Mouse (Mus musculus) midbrain, embryonic 14.5 days (tissue): ENCODE results near the gene Gm7073. TPM values are rescaled to one million over a fixed set of nuclear protein-coding genes. Genes with fewer than 3 reads are reported as not detected.

Source experiments
- ATAC-seq: fragments of 200-750 bp; cut with Nextera tagmentation; 2 replicates; pipeline ENCODE4 v1.8.0; 2017; ENCODE audit warnings: moderate number of reproducible peaks, moderate library complexity; ENCODE audit not compliant: low FRiP score, low TSS enrichment
- DNase-seq: peaks from one replicate; pipeline ENCODE4 v3.0.0-alpha.2; 2015
- H3K27ac ChIP-seq: fragments of 300-500 bp; sonication (generic); replicated peaks from 2 replicates; pipeline ENCODE4 v1.5.1; 2014; ENCODE audit warnings: mild to moderate bottlenecking, low read depth, low read length, moderate library complexity
- H3K27me3 ChIP-seq: fragments of 300-500 bp; sonication (generic); 2 replicates; pipeline ENCODE4 v1.6.1; 2014; ENCODE audit warnings: low read length, control low read depth, mixed read lengths; ENCODE audit not compliant: control insufficient read depth, insufficient read depth
- H3K36me3 ChIP-seq: fragments of 300-500 bp; sonication (generic); 2 replicates; pipeline ENCODE4 v1.6.1; 2014; ENCODE audit warnings: low read length, control low read depth; ENCODE audit not compliant: control insufficient read depth, insufficient read depth
- H3K4me1 ChIP-seq: fragments of 300-500 bp; sonication (generic); 2 replicates; pipeline ENCODE4 v1.6.1; 2014; ENCODE audit warnings: mild to moderate bottlenecking, antibody characterized with exemption, low read length, control low read depth; ENCODE audit not compliant: control insufficient read depth, insufficient read depth
- H3K4me2 ChIP-seq: fragments of 300-500 bp; sonication (generic); 2 replicates; pipeline ENCODE4 v1.6.1; 2014; ENCODE audit warnings: mild to moderate bottlenecking, low read length, moderate library complexity
- H3K4me3 ChIP-seq: fragments of 300-500 bp; sonication (generic); replicated peaks from 2 replicates; pipeline ENCODE4 v1.5.1; 2014; ENCODE audit warnings: low read depth, low read length
- H3K9ac ChIP-seq: fragments of 300-500 bp; sonication (generic); replicated peaks from 2 replicates; pipeline ENCODE4 v1.6.1; 2014; ENCODE audit warnings: mild to moderate bottlenecking, low read length, moderate library complexity
- H3K9me3 ChIP-seq: fragments of 300-500 bp; sonication (generic); 2 replicates; pipeline ENCODE4 v1.6.1; 2016; ENCODE audit warnings: low read length, control low read depth, mixed read lengths; ENCODE audit not compliant: control insufficient read depth
- WGBS: fragments of 180-500 bp; shearing (Covaris S2); extraction: QIAGEN DNeasy Blood & Tissue Kit; methylation state at CpG from one replicate; pipeline ENCODE4 v1.1.7; 2014; 5-methylcytosine and 5-hydroxymethylcytosine counted together
- polyA plus RNA-seq: library from polyadenylated mRNA; unstranded; fragments of >200 nt; fragmentation: Nextera tagmentation; extraction: Ambion mirVana; gene quantifications from 2 replicates; pipeline ENCODE4 v1.2.1, GENCODE M21; 2014

The Gm7073 gene
- polyA plus RNA-seq, 1 experiment from 2014 or later: not detected

DNA sequence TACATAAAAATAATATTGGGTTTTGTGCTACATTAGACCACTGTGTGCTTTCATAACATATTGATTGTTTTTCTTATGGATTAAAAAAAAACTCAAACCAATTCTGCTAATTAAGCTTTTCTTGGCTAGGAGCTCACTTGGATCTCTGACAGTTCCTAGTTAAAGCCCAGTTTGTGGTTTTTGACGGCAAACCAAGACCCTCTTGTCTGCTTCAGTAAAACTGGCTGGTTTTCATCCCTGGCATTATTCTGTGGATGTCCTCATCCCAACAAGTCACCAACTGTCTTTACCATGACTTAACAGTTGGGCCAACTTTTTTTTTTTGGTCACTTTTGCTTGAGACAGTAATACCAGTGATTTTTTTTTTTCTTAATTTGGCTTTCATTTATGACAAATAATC lies 3.9 kb upstream of the Gm7073 start:
- H3K27me3 ChIP-seq: no peaks in the 10 kb centered on the region
- H3K4me2 ChIP-seq: no peak overlapping the region
- DNase-seq (no peak), ATAC-seq (no peak)
- 24% methylated on average over 1 of the region's 1 CpGs for WGBS
- no peaks in the 10 kb centered on the region for H3K36me3 ChIP-seq
- H3K9ac ChIP-seq: no peak overlapping the region
- H3K27ac ChIP-seq: no peak overlapping the region
- H3K9me3 ChIP-seq: no peaks in the 10 kb centered on the region
- H3K4me1 ChIP-seq: no peaks in the 10 kb centered on the region
- H3K4me3 ChIP-seq: no peak overlapping the region

DNA sequence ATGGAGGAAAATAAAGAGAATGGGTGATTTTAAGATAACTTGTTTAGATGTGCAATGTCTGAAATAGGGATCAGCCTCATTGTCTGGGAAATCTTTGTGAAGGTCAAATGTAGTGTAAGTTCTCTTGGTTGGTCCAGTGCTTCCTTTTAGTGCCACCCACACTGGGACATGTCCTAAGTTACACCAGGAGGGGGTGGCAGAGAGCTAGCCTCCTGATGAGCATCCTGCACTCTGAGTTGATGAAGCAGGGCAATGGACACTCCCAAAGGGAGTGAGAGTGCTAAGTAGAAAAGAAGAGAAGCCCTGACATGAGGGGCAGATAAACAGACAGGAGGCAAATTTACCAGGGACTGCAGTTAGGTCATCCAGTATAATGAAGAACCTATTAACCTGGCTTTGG lies 35.1 kb downstream of the Gm7073 start:
- H3K9ac ChIP-seq: no peak overlapping the region

DNA sequence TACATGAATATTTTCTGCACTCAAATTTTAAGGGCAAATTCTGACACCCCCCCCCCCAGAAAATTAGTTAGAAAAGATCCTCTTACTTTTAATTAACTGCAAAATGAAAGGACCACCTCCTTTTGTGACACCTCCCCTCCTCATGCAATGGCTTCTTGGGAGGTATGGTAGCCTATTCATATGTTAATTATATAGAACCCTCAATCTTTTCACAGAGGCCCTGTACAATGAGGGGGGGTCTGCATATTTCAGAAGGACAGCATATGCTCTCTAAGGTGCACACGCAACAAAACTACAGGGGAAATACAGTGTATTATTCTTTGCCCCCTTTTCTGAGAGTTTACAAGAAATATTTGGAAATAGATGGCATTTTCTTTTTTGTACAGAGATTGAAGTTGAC lies 41.3 kb downstream of the Gm7073 start:
- no peak; the same call in 1 of the 2 replicates for ATAC-seq
- WGBS: 23% methylated on average over 1 of the region's 1 CpGs

More for the DNA sequence above, 35.1 kb downstream of the Gm7073 start:
- Histone ChIP-seq H3K27me3 (no peaks in the 10 kb centered on the region), H3K9me3 (no peaks in the 10 kb centered on the region), H3K4me1 (no peaks in the 10 kb centered on the region), H3K27ac (no peak overlapping the region), H3K4me3 (no peak overlapping the region), H3K36me3 (no peaks in the 10 kb centered on the region), H3K4me2 (no peak overlapping the region)
- ATAC-seq (peak; percentile 50; the same call in 1 of the 2 replicates), DNase-seq (peak; percentile 64)

DNA sequence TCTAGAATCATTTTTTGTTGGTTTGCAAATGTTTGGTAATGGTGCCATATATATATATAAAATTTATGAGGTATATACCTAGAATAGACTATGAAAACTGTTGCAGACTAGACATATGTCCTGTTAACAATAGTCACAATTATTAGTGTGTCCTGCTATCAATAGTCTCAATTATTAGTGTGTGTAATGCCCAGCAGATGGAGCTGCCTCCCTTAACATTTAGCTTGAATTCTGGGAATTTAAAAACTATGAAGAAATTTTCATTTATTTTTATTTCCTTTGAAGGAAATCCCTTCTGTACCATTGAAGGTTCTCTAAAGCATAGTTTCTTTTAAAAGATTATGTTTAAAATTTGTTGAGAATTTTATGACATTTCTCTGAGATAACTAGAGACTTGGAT lies 43.7 kb downstream of the Gm7073 start:
- Histone ChIP-seq H3K9me3 (no peaks in the 10 kb centered on the region), H3K9ac (no peak overlapping the region), H3K36me3 (no peaks in the 10 kb centered on the region), H3K27me3 (no peaks in the 10 kb centered on the region), H3K4me3 (no peak overlapping the region), H3K4me1 (no peaks in the 10 kb centered on the region), H3K27ac (no peak overlapping the region), H3K4me2 (no peak overlapping the region)
- ATAC-seq: no peak
- peak; percentile 51 for DNase-seq

More for the DNA sequence above, 41.3 kb downstream of the Gm7073 start:
- Histone ChIP-seq H3K9me3 (no peaks in the 10 kb centered on the region), H3K36me3 (no peaks in the 10 kb centered on the region), H3K27ac (no peak overlapping the region), H3K4me2 (no peak overlapping the region), H3K4me3 (no peak overlapping the region), H3K9ac (no peak overlapping the region), H3K4me1 (no peaks in the 10 kb centered on the region), H3K27me3 (no peaks in the 10 kb centered on the region)
- no peak for DNase-seq

DNA sequence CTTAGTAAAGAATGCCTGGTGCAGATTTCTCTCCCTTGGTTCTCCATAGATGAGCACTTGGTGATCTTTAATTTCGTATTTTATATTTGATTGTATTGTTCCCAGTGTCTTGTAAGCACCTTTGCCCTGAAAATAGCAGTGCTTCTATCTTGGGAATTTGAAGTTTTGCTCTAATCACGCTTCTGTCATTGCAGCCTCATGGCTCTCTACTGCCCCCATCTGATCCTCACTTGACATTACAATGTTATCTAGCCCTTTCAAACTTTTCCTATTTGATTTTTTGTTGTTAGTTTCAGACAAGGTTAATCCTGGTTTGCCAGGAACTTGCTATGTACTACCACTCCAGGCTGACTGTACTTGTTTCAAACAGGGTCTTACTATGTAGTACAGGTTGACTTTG lies 75.3 kb downstream of the Gm7073 start:
- H3K36me3 ChIP-seq: no peaks in the 10 kb centered on the region
- WGBS: 10% methylated on average over 2 of the region's 2 CpGs
- no peak overlapping the region for H3K27ac ChIP-seq
- ATAC-seq: no peak
- no peak overlapping the region for H3K4me2 ChIP-seq
- peak; percentile 28 for DNase-seq
- no peaks in the 10 kb centered on the region for H3K9me3 ChIP-seq
- no peak overlapping the region for H3K9ac ChIP-seq
- no peaks in the 10 kb centered on the region for H3K27me3 ChIP-seq
- H3K4me3 ChIP-seq: no peak overlapping the region
- H3K4me1 ChIP-seq: no peaks in the 10 kb centered on the region

DNA sequence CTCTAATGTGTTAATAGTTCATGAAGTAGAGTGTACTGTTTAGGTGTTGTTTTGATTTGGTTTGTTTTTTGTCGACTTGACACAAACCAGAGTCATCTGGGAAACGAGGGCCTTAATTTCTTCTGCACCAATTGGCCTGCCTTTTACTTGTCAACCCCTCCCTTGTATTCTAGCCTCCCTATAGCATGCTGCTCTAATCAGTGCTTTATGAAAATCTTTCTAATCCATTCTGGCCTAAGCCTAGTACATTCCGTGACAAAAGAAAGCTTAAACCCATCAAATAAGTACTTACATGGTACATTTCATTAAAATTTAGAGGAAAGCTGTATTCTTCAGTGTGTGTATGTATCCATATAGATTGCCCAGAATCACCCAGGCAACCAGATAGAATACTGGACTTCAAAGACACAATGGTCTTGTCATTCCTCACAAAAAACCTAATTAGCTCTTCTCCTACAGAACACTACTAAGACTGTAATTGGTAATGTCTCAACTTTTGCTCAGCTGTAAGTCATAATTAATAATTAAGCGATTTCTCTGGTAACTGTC lies 124.4 kb downstream of the Gm7073 start:
- ATAC-seq (no peak), DNase-seq (no peak)
- Histone ChIP-seq H3K4me3 (no peak overlapping the region), H3K27ac (no peak overlapping the region), H3K27me3 (no peaks in the 10 kb centered on the region), H3K9me3 (no peaks in the 10 kb centered on the region), H3K4me1 (no peaks in the 10 kb centered on the region), H3K4me2 (no peak overlapping the region), H3K9ac (no peak overlapping the region), H3K36me3 (no peaks in the 10 kb centered on the region)
- WGBS: 47% methylated on average over 4 of the region's 4 CpGs

DNA sequence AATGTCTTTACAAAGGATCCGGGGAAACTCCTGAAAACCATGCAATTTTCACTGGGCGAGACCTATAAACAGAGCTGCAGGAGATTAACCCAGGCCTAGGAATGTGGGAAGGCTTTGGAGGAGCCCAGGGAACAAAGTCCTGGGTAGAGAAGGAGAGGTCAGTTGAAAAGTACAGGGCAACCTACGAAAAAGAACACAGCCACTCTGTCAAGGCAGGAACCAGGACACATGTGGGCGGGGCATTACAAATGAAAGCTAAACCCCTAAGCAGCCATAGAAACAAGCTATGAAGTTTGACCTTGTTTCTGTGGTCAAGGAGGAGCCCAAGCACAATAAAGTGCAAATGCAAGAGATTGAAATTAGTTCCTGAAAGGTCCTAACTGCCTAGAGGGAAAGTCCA lies 133.4 kb downstream of the Gm7073 start:
- Histone ChIP-seq H3K9me3 (no peaks in the 10 kb centered on the region), H3K27me3 (no peaks in the 10 kb centered on the region), H3K27ac (no peak overlapping the region), H3K4me1 (0 out of 2 replicates have a peak, but pooled peaks cover 5% of the 10 kb centered on the region), H3K4me3 (no peak overlapping the region), H3K4me2 (no peak overlapping the region), H3K36me3 (no peaks in the 10 kb centered on the region), H3K9ac (no peak overlapping the region)
- ATAC-seq (no peak), DNase-seq (no peak)
- 51% methylated on average over 4 of the region's 4 CpGs for WGBS

DNA sequence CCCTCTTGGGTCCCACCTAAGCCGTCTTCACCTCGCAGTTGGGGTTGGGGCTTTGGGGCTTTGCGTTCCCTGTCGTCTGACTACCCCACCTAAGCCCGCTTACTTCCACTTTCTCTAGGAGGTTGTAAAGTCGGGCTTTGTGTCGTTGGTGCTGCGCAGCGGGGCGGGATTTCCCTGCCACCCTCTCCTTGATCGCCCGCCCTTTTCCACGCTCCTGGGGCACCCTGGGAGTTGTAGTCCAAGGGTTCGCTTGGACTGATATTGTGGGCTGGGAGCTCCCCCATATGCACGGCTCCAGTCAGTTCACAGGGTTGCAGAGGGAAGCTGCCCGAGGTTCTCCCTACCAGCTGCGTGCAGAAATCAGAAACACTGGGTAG lies 134.4 kb downstream of the Gm7073 start:
- Histone ChIP-seq H3K4me3 (peak overlapping the region; percentile 60), H3K27ac (peak overlapping the region; percentile 92), H3K4me1 (0 out of 2 replicates have a peak, but pooled peaks cover 5% of the 10 kb centered on the region), H3K27me3 (no peaks in the 10 kb centered on the region), H3K36me3 (no peaks in the 10 kb centered on the region), H3K9me3 (no peaks in the 10 kb centered on the region), H3K9ac (peak overlapping the region; percentile 78), H3K4me2 (peak overlapping the region; percentile 33)
- ATAC-seq: peak; percentile 94
- 18% methylated on average over 17 of the region's 17 CpGs for WGBS
- DNase-seq: peak; percentile 91

DNA sequence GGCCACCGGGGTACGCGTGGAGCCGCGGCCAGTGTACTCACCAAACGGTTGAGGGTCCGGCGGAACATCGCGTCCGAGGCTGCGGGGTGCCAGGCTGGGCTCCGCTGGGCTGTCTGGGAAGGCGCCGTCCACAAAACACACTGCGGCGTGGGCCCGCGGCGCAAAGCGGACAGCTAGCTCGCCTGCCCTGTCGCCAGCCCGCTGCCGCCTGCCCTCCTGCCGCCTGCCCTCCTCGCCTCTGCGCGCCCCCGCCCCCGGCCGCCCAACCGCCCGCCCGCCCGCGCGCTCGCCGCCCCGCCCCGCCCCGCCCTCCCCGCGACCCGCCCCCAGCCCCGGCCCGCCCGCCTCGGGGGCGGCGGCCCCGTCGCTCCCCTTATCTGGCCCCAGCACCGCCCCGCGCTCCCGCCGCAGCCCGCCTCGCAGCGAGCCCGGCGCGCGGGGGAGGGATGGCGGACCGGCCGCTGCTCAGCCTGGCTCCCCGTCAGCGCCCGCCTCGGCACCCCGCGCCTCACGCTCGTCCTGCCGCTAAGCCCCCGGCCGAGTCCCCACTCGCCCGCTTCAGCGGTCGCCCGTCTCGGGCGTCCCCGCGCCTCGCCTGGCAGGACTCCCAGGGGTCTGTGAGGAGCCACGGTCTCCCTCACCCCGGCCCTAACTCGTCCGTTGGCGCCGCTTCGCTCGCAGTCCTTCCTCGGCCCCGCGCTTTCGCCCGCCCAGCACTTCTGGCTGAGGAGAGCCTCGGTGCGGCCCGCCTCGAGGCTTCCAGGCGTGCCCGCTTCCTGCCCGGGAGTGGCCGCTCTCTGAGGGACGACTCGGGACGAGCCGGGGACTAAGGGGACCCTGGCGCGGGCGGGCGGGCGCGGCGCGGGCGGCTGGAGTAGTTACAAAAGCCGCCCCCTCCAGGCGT lies 135.0 kb downstream of the Gm7073 start:
- Histone ChIP-seq H3K27me3 (no peaks in the 10 kb centered on the region), H3K4me1 (0 out of 2 replicates have a peak, but pooled peaks cover 5% of the 10 kb centered on the region), H3K9me3 (no peaks in the 10 kb centered on the region), H3K4me3 (peak overlapping the region; percentile 60), H3K27ac (peak overlapping the region; percentile 92), H3K9ac (peak overlapping the region; percentile 78), H3K36me3 (no peaks in the 10 kb centered on the region), H3K4me2 (peak overlapping the region; percentile 66)
- WGBS: 22% methylated on average over 63 of the region's 126 CpGs
- ATAC-seq: peak; percentile 85
- peak; percentile 75 for DNase-seq
